Mouse (Mus musculus) brain, embryonic 14.5 days (tissue): Measurements from ENCODE around the gene Fcgr1. TPM values are rescaled to one million over a fixed set of nuclear protein-coding genes. Genes with fewer than 3 reads are reported as not detected.
"Not testable (repeated sequence)": the region's sequence is repeated elsewhere in the genome, so short reads cannot be mapped to it uniquely, and the experiment has no call there.

Experiments
- DNase-seq: peaks from one replicate; pipeline ENCODE4 v3.0.0-alpha.2; 2011; ENCODE audit warnings: low read depth
- CTCF ChIP-seq: fragments of 200-500 bp; IDR thresholded peaks from 2 replicates; pipeline ENCODE4 v1.5.1; 2012; ENCODE audit warnings: inconsistent platforms, mild to moderate bottlenecking, moderate library complexity, borderline replicate concordance; ENCODE audit not compliant: insufficient read depth, insufficient read length; ENCODE audit errors: extremely low read depth
- POLR2A ChIP-seq: fragments of 200-500 bp; IDR thresholded peaks from 2 replicates; pipeline ENCODE4 v1.6.1; 2012; ENCODE audit warnings: mild to moderate bottlenecking, inconsistent platforms, borderline replicate concordance; ENCODE audit not compliant: poor library complexity, insufficient read depth, insufficient read length, severe bottlenecking; ENCODE audit errors: extremely low read depth
- polyA plus RNA-seq: library from polyadenylated mRNA; depleted of rRNA; stranded (reverse); fragments of >200 nt; gene quantifications from 2 replicates; pipeline ENCODE4 v1.2.3, GENCODE M21; 2012

The Fcgr1 gene
- polyA plus RNA-seq, 1 experiment, result 1.4 TPM

DNA sequence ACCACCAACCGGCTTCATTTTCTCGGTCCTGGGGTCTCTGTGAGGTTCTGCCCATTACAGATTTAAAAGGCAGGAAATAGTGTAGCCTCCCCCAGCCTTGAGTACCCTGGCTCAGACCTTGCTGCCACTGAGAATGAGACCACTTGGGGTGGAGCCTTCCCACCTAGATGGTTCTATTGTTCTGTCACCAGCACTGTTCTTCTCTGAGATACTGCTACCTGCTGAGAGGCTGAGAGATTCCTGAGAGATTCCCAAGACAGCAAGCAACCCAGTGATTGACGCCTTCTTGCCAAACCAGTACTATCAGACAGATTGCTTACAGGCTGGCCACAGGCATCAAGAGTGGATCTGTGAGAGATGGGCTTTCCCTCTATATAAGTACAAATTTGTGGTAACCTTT, 4.6 kb downstream of the Fcgr1 start:
- TF ChIP-seq POLR2A, result no peak
- no peak for DNase-seq

DNA sequence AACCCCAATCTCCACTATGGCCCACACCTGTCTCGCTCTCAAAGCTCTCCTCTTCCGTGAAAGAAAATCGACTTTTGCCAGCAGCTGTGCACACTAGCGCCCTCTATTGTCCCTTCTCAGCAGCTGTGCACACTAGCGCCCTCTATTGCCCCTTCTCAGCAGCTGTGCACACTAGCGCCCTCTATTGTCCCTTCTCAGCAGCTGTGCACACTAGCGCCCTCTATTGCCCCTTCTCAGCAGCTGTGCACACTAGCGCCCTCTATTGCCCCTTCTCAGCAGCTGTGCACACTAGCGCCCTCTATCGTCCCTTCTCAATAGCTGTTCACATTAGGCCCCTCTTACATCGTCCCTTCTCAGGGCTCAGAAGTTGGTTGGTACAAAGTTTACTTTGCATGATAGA, 6.4 kb downstream of the Fcgr1 start:
- DNase-seq, result not testable (repeated sequence)

DNA sequence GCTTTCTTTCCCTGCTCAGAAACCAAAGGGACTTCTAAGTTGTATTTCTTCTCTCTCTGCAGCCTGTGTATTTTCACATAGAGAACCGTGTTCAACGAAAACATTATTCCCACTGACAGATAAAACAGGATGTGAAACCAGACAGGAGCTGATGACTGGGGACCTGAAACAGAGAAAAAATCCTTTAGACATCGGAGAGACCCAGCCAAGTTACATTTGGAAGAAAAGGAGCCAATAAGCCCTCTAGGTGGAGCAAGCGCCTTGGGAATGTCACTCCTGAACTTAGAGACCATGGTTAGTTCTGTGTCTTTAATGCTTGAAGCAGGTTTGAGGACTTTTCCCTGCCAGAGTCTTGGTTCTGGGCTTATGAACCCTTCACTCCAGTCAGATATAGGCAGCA, 9.3 kb downstream of the Fcgr1 start:
- DNase-seq, result peak; percentile 68
- TF ChIP-seq POLR2A (no peak), CTCF (peak; percentile 57; the same call in 1 of the 2 replicates)

DNA sequence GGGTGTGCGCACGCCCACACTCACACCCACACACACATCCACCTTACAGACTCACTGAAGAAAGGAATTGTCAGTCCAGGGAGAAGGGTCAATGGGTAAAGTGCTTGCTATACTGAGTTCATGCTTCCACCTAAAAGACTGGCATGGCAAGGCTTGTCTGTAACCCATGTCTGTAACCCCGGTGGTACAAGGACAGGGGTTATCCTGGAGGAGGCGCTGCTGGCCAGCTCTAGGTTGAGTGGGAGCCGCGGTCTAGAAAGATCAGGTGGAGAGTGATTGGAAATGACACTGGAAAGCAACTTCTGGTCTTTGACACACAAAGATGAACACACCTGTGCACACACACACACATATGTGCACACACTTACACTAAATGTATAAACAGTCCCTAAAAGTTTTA, 13.1 kb downstream of the Fcgr1 start:
- no peak for DNase-seq
- no peak for TF ChIP-seq POLR2A
- no peak for TF ChIP-seq CTCF

DNA sequence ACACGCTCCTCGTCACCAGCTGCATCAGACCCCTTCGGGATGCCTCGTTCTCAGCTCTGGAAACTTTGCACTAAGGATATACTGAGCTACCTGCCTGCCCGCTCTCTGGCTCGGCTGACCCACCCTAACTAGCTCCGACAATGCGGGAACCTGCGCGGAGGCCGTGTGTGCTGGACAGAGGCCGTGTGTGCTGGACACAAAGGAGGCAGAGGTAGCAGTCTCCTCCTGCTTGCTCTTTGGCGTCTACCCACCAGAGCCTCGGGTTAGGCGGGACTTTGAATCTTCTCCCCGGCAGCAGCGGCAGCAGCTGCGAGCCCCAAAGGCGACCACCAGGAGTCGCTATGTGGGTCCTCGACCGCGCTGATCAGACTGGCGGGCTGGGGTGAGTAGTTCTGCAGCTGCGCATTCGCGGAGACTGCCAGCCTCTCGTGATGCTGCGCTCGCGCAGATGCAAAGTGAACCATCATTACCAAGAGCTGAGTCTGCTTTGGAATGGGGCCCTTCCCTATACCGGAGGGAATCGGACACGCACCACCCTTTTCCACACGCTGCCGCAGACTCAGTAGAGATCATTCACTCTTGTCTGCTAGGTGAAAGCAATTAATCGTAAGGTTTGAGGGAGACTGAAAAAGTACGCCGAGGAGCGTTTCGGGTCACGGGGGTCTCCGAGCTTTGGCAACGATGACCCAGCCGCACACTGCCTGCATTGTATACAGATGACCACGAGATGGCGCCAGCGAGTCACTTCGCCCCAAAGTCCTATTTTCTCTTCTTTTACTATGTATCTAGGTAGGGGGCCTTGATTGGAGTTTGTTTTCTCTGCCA, 15.8 kb downstream of the Fcgr1 start:
- TF ChIP-seq POLR2A (peak; percentile 14; the same call in 1 of the 2 replicates), CTCF (peak; percentile 95)
- peak; percentile 98 for DNase-seq

DNA sequence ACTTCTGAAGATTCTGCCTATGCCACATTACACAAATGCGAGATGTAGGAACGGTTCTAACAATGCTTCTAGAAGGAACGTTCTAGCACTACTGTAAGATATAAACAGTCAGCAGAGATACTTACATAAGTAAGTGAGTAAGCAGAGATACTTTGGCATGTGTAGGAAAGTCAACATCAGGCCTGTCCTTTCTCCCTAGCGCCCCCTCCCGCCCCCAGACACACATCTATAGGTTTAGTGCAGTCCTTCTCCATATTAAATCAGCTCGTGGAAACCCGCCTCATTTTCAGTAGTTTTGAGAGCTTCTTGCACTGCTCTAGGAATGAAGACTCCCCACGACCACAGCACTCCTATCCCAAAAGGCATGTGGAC, 16.4 kb downstream of the Fcgr1 start:
- peak; percentile 58 for DNase-seq
- TF ChIP-seq CTCF, result no peak; the same call in 1 of the 2 replicates
- no peak for TF ChIP-seq POLR2A

DNA sequence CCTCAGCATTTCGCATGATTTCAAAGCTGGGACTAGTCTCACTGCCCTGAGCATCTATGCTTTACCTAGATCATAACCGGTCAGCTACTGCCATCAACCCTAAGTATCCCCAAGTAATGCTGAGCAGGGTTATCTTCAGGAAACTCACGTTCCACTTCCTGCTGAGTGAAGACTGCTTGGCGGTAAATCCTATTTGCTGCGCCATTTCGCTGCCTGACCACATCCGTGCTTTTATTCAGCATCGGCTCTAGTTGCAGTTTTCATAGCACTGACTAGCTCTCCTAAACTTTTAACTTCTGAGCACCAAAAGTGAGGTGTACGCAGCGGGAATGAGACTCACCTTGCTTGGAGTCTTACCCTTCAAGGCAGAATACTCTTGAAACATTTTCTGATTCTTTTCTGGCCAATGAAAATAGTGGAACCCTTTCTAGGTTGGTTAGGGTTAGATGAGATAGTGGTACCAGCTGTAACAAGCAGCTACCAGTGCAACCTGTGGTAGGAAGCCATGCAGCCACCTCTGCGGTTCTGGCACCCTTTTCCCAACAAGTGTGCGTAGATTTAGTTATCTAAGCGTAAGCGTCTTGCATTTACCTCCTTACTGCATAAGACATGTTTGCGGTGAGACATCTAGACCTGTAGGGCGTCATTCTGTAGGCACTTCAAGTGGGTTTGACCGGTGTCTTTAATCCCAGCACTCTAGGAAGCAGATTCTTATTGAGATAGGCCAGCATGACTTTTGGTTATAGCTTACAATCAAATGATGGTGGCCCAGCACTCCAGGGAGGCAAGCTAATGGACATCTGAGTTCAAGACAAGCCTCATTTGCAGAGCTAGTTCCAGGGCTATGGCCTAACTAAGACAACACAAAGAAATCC, 19.9 kb downstream of the Fcgr1 start:
- TF ChIP-seq CTCF (no peak), POLR2A (no peak)
- DNase-seq, result no peak

DNA sequence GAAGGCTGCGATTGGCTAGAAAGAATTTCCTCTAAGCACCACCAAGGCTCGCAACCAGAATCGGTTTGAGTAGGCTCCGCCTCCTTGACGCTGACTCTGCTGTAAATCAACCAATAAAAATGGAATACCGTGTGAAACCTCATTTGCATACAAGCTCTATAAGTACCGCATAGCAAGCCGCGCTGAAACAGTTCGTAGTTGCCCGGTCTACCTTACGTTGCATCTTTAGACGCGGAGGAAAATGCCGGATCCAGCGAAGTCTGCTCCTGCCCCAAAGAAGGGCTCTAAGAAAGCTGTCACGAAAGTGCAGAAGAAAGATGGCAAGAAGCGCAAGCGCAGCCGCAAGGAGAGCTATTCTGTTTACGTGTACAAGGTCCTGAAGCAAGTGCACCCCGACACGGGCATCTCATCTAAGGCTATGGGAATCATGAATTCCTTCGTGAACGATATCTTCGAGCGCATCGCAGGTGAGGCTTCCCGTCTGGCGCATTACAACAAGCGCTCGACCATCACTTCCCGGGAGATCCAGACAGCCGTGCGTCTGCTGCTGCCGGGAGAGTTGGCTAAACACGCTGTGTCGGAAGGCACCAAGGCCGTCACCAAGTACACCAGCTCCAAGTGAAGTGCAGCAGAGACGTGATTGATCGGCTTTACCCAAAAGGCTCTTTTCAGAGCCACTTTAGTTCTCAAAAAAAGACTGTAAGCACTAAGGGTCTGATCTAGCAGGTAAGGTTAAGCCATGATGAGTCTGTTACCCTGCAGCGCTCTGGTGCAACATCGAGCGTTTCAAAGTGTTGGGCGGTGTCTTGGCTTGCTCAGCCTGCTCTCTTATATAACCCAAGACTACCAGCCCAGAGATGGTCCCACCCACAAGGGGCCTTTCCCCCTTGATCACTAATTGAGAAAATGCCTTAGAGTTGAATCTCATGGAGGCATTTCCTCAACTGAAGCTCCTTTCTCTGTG, 24.0 kb downstream of the Fcgr1 start, which contains the start of gene Hist2h2bb:
TSS of gene Hist2h2bb (plus strand) at position 242 of the 964 bp plus-strand sequence.
- DNase-seq, result peak; percentile 99
- TF ChIP-seq POLR2A (peak; percentile 84), CTCF (no peak)

DNA sequence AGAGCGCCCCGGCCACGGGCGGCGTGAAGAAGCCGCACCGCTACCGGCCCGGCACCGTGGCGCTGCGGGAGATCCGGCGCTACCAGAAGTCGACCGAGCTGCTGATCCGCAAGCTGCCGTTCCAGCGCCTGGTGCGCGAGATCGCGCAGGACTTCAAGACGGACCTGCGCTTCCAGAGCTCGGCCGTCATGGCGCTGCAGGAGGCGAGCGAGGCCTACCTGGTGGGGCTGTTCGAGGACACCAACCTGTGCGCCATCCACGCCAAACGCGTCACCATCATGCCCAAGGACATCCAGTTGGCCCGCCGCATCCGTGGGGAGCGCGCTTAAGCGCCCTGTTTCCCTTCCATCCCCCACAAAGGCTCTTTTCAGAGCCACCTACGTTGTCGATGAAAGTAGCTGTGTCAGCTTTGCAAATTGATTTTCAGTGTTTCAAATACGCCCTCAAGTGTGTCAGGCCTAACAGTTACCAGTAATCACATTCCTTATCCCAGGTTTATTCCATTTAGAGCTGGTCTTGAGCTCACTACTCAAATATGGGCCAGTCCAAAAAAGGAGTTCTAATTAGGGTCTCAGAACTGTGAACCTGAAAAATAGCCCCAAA, 24.9 kb downstream of the Fcgr1 start:
- DNase-seq, result not testable (repeated sequence)

DNA sequence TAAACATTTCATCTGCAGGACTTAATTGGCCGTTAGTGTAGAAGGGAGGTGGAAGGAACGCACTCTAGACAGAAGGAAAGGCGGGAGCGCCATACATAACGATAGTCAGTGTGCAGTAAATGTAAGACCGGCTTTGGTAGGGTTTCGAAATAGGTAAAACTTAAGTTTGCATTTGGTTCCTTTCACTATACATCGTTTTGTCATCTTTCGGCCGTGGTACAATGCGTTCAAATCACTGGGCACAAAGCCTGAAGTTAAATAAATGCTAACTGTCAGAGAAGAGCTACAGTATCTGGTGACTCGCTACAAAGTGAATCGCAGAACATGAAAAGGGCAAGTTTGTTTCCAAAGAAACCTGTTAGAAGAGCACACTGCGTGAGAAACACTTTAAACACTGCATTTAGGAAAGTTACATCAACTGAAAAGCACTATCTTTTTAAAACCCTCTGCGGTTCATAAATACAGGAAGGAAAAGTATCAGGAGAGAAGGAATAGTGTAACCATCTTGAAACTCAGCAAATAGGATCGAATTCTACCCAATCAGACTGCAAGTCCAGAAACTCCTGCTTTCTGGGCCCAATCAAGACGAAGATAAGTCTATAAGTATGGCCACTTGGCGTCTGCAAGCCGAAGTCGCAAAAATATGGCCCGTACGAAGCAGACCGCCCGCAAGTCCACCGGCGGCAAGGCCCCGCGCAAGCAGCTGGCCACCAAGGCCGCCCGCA, 25.6 kb downstream of the Fcgr1 start, which contains the start of gene Hist2h3b:
TSS of gene Hist2h3b (plus strand) at position 604 of the 725 bp plus-strand sequence.
- TF ChIP-seq POLR2A (peak; percentile 58; the same call in 1 of the 2 replicates), CTCF (no peak)
- DNase-seq, result peak; percentile 98
